Mouse (Mus musculus) liver, adult 2 months (tissue): ENCODE results near the gene Ankrd65.

ENCODE experiments used
- CTCF ChIP-seq: fragments of 200-500 bp; IDR thresholded peaks from 2 replicates; pipeline ENCODE4 v1.5.1; 2011; ENCODE audit warnings: low read depth, low read length, control low read depth
- POLR2A ChIP-seq: fragments of 200-500 bp; IDR thresholded peaks from 2 replicates; pipeline ENCODE4 v1.6.1; 2011; ENCODE audit warnings: low read length, control low read depth; ENCODE audit not compliant: insufficient read depth; ENCODE audit errors: extremely low read depth

DNA sequence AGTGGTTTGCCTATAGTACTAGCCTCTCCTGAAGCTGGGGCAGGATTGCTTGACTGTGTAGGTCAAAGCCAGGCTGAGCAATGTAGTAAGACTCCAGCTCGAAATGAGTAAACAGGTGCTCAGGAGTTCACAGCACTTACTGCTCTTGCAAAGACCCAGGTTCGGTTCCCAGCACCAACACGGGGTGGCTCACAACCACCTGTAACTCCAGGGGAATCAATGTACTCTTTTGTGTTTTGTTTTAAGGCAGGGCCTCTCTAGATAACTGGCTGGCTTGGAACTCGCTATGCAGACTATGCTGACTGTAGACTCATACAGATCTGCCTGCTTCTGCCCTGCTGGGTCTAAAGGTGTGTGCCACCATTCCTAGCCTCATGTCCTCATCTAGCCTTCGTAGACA lies 47.6 kb upstream of the Ankrd65 start:
- TF ChIP-seq CTCF (no peak), POLR2A (no peak)
